Mouse (Mus musculus) lung, adult 2 months (tissue): ENCODE data around the gene Coa7.

Source experiments
- CTCF ChIP-seq: fragments of 200-500 bp; IDR thresholded peaks from 2 replicates; pipeline ENCODE4 v1.5.1; 2011; ENCODE audit warnings: mild to moderate bottlenecking, low read length, control low read depth; ENCODE audit not compliant: insufficient read depth
- POLR2A ChIP-seq: fragments of 200-500 bp; IDR thresholded peaks from 2 replicates; pipeline ENCODE4 v1.6.1; 2011; ENCODE audit warnings: low read depth, mild to moderate bottlenecking, control low read depth, low read length, borderline replicate concordance; ENCODE audit errors: extremely low read depth

GRCm38 (mm10) chr4:108345826-108346225 lies 17.9 kb downstream of the Coa7 start:
- TF ChIP-seq CTCF = no peak
- no peak for TF ChIP-seq POLR2A
